Mouse (Mus musculus): ENCODE data around the gene Pnpla7. TPM values are rescaled to one million over a fixed set of nuclear protein-coding genes. Genes with fewer than 3 reads are reported as not detected.

Pnpla7 gene
- polyA plus RNA-seq, 1 experiment from 2014 or later, result 2.9 TPM

- Histone ChIP-seq H3K9ac (ENCODE audit: low read depth, low read length) (no peak overlapping the region), H3K36me3 (ENCODE audit: control insufficient read depth, insufficient read depth, low read length) (no peaks in the 10 kb centered on the region), H3K27me3 (ENCODE audit: control insufficient read depth, insufficient read depth, low read length) (no peaks in the 10 kb centered on the region), H3K9me3 (ENCODE audit: control insufficient read depth, low read length) (no peaks in the 10 kb centered on the region), H3K4me3 (ENCODE audit: low read depth, low read length) (no peak overlapping the region), H3K4me1 (replicated peaks; ENCODE audit: control insufficient read depth, insufficient read depth, low read length) (no peaks in the 10 kb centered on the region), H3K27ac (ENCODE audit: low read depth, low read length) (no peak overlapping the region), H3K4me2 (replicated peaks; ENCODE audit: low read depth, low read length) (no peak overlapping the region)
- DNase-seq (ENCODE audit: low spot score), result no peak
- 82% methylated on average over 1 of the region's 1 CpGs for WGBS
- no peak for ATAC-seq (ENCODE audit: low FRiP score)
Measured at GRCm38 (mm10) chr2:25006767-25007166, 30.9 kb downstream of the Pnpla7 start.

GRCm38 (mm10) chr2:25008250-25008649, 32.4 kb downstream of the Pnpla7 start:
- H3K9ac ChIP-seq (ENCODE audit: low read depth, low read length), result no peak overlapping the region
- ATAC-seq (ENCODE audit: low FRiP score), result no peak
- no peak overlapping the region for H3K4me2 ChIP-seq (replicated peaks; ENCODE audit: low read depth, low read length)
- no peaks in the 10 kb centered on the region for H3K4me1 ChIP-seq (replicated peaks; ENCODE audit: control insufficient read depth, insufficient read depth, low read length)
- no peak overlapping the region for H3K4me3 ChIP-seq (ENCODE audit: low read depth, low read length)
- H3K9me3 ChIP-seq (ENCODE audit: control insufficient read depth, low read length), result no peaks in the 10 kb centered on the region
- no peak for DNase-seq (ENCODE audit: low spot score)
- H3K36me3 ChIP-seq (ENCODE audit: control insufficient read depth, insufficient read depth, low read length), result no peaks in the 10 kb centered on the region
- H3K27me3 ChIP-seq (ENCODE audit: control insufficient read depth, insufficient read depth, low read length), result no peaks in the 10 kb centered on the region
- H3K27ac ChIP-seq (ENCODE audit: low read depth, low read length), result no peak overlapping the region

GRCm38 (mm10) chr2:25022678-25023077, 46.8 kb downstream of the Pnpla7 start:
- no peak overlapping the region for H3K27ac ChIP-seq (ENCODE audit: low read depth, low read length)
- H3K4me2 ChIP-seq (replicated peaks; ENCODE audit: low read depth, low read length), result no peak overlapping the region
- H3K9ac ChIP-seq (ENCODE audit: low read depth, low read length), result no peak overlapping the region
- H3K4me3 ChIP-seq (ENCODE audit: low read depth, low read length), result no peak overlapping the region
- H3K4me1 ChIP-seq (replicated peaks; ENCODE audit: control insufficient read depth, insufficient read depth, low read length), result no peaks in the 10 kb centered on the region
- no peaks in the 10 kb centered on the region for H3K9me3 ChIP-seq (ENCODE audit: control insufficient read depth, low read length)
- H3K36me3 ChIP-seq (ENCODE audit: control insufficient read depth, insufficient read depth, low read length), result no peaks in the 10 kb centered on the region
- DNase-seq (ENCODE audit: low spot score) (no peak), ATAC-seq (ENCODE audit: low FRiP score) (no peak)
- no peaks in the 10 kb centered on the region for H3K27me3 ChIP-seq (ENCODE audit: control insufficient read depth, insufficient read depth, low read length)
- 97% methylated on average over 1 of the region's 1 CpGs for WGBS

- Histone ChIP-seq H3K9ac (ENCODE audit: low read depth, low read length) (no peak overlapping the region), H3K27me3 (ENCODE audit: control insufficient read depth, insufficient read depth, low read length) (no peaks in the 10 kb centered on the region), H3K9me3 (ENCODE audit: control insufficient read depth, low read length) (no peaks in the 10 kb centered on the region), H3K27ac (ENCODE audit: low read depth, low read length) (no peak overlapping the region), H3K4me1 (replicated peaks; ENCODE audit: control insufficient read depth, insufficient read depth, low read length) (no peaks in the 10 kb centered on the region), H3K4me2 (replicated peaks; ENCODE audit: low read depth, low read length) (no peak overlapping the region), H3K36me3 (ENCODE audit: control insufficient read depth, insufficient read depth, low read length) (no peaks in the 10 kb centered on the region), H3K4me3 (ENCODE audit: low read depth, low read length) (no peak overlapping the region)
- no peak for ATAC-seq (ENCODE audit: low FRiP score)
- 85% methylated on average over 1 of the region's 1 CpGs for WGBS
- no peak for DNase-seq (ENCODE audit: low spot score)
Measured at GRCm38 (mm10) chr2:25025109-25025508, 49.3 kb downstream of the Pnpla7 start.

GRCm38 (mm10) chr2:25034994-25035393, 59.2 kb downstream of the Pnpla7 start:
- no peaks in the 10 kb centered on the region for H3K4me1 ChIP-seq (replicated peaks; ENCODE audit: control insufficient read depth, insufficient read depth, low read length)
- 92% methylated on average over 4 of the region's 4 CpGs for WGBS
- H3K9ac ChIP-seq (ENCODE audit: low read depth, low read length), result no peak overlapping the region
- H3K9me3 ChIP-seq (ENCODE audit: control insufficient read depth, low read length), result no peaks in the 10 kb centered on the region
- no peak overlapping the region for H3K4me2 ChIP-seq (replicated peaks; ENCODE audit: low read depth, low read length)
- H3K27ac ChIP-seq (ENCODE audit: low read depth, low read length), result no peak overlapping the region
- DNase-seq (ENCODE audit: low spot score) (no peak), ATAC-seq (ENCODE audit: low FRiP score) (no peak)
- no peak overlapping the region for H3K4me3 ChIP-seq (ENCODE audit: low read depth, low read length)
- H3K27me3 ChIP-seq (ENCODE audit: control insufficient read depth, insufficient read depth, low read length), result no peaks in the 10 kb centered on the region
- no peaks in the 10 kb centered on the region for H3K36me3 ChIP-seq (ENCODE audit: control insufficient read depth, insufficient read depth, low read length)

- DNase-seq (ENCODE audit: low spot score) (no peak), ATAC-seq (ENCODE audit: low FRiP score) (no peak)
- Histone ChIP-seq H3K27ac (ENCODE audit: low read depth, low read length) (no peak overlapping the region), H3K36me3 (ENCODE audit: control insufficient read depth, insufficient read depth, low read length) (no peaks in the 10 kb centered on the region), H3K4me3 (ENCODE audit: low read depth, low read length) (no peak overlapping the region), H3K4me1 (replicated peaks; ENCODE audit: control insufficient read depth, insufficient read depth, low read length) (no peaks in the 10 kb centered on the region), H3K9me3 (ENCODE audit: control insufficient read depth, low read length) (no peaks in the 10 kb centered on the region), H3K27me3 (ENCODE audit: control insufficient read depth, insufficient read depth, low read length) (no peaks in the 10 kb centered on the region), H3K4me2 (replicated peaks; ENCODE audit: low read depth, low read length) (no peak overlapping the region), H3K9ac (ENCODE audit: low read depth, low read length) (no peak overlapping the region)
- WGBS, result 82% methylated on average over 5 of the region's 5 CpGs
Measured at GRCm38 (mm10) chr2:25040089-25040488, 64.3 kb downstream of the Pnpla7 start.

- H3K36me3 ChIP-seq (ENCODE audit: control insufficient read depth, insufficient read depth, low read length), result no peaks in the 10 kb centered on the region
- WGBS, result 92% methylated on average over 7 of the region's 7 CpGs
- no peak overlapping the region for H3K9ac ChIP-seq (ENCODE audit: low read depth, low read length)
- no peak overlapping the region for H3K27ac ChIP-seq (ENCODE audit: low read depth, low read length)
- no peaks in the 10 kb centered on the region for H3K27me3 ChIP-seq (ENCODE audit: control insufficient read depth, insufficient read depth, low read length)
- H3K4me2 ChIP-seq (replicated peaks; ENCODE audit: low read depth, low read length), result no peak overlapping the region
- H3K9me3 ChIP-seq (ENCODE audit: control insufficient read depth, low read length), result no peaks in the 10 kb centered on the region
- peaks cover 7% of the 10 kb centered on the region; the same call in 1 of the 2 replicates for H3K4me1 ChIP-seq (replicated peaks; ENCODE audit: control insufficient read depth, insufficient read depth, low read length)
- DNase-seq (ENCODE audit: low spot score) (no peak), ATAC-seq (ENCODE audit: low FRiP score) (no peak)
- H3K4me3 ChIP-seq (ENCODE audit: low read depth, low read length), result no peak overlapping the region
Measured at GRCm38 (mm10) chr2:25050921-25051320, 75.1 kb downstream of the Pnpla7 start.

- DNase-seq (ENCODE audit: low spot score), result no peak
Measured at GRCm38 (mm10) chr2:25051450-25051849, 75.6 kb downstream of the Pnpla7 start.

GRCm38 (mm10) chr2:25053101-25053500, 77.3 kb downstream of the Pnpla7 start:
- ATAC-seq (ENCODE audit: low FRiP score), result no peak

More at GRCm38 (mm10) chr2:25051450-25051849, 75.6 kb downstream of the Pnpla7 start:
- Histone ChIP-seq H3K36me3 (ENCODE audit: control insufficient read depth, insufficient read depth, low read length) (no peaks in the 10 kb centered on the region), H3K27me3 (ENCODE audit: control insufficient read depth, insufficient read depth, low read length) (no peaks in the 10 kb centered on the region), H3K27ac (ENCODE audit: low read depth, low read length) (no peak overlapping the region), H3K9me3 (ENCODE audit: control insufficient read depth, low read length) (no peaks in the 10 kb centered on the region), H3K4me2 (replicated peaks; ENCODE audit: low read depth, low read length) (no peak overlapping the region), H3K4me1 (replicated peaks; ENCODE audit: control insufficient read depth, insufficient read depth, low read length) (peaks cover 7% of the 10 kb centered on the region; the same call in 1 of the 2 replicates), H3K9ac (ENCODE audit: low read depth, low read length) (no peak overlapping the region), H3K4me3 (ENCODE audit: low read depth, low read length) (no peak overlapping the region)
- 83% methylated on average over 8 of the region's 8 CpGs for WGBS
- ATAC-seq (ENCODE audit: low FRiP score), result no peak

More at GRCm38 (mm10) chr2:25053101-25053500, 77.3 kb downstream of the Pnpla7 start:
- no peak overlapping the region for H3K4me3 ChIP-seq (ENCODE audit: low read depth, low read length)
- no peaks in the 10 kb centered on the region for H3K9me3 ChIP-seq (ENCODE audit: control insufficient read depth, low read length)
- no peaks in the 10 kb centered on the region for H3K27me3 ChIP-seq (ENCODE audit: control insufficient read depth, insufficient read depth, low read length)
- no peak overlapping the region for H3K4me2 ChIP-seq (replicated peaks; ENCODE audit: low read depth, low read length)
- DNase-seq (ENCODE audit: low spot score), result no peak
- no peak overlapping the region for H3K27ac ChIP-seq (ENCODE audit: low read depth, low read length)
- H3K36me3 ChIP-seq (ENCODE audit: control insufficient read depth, insufficient read depth, low read length), result no peaks in the 10 kb centered on the region
- H3K4me1 ChIP-seq (replicated peaks; ENCODE audit: control insufficient read depth, insufficient read depth, low read length), result peaks cover 7% of the 10 kb centered on the region; the same call in 1 of the 2 replicates
- WGBS, result 93% methylated on average over 6 of the region's 6 CpGs
- no peak overlapping the region for H3K9ac ChIP-seq (ENCODE audit: low read depth, low read length)
